Comparison of ENCODE assay signal across 15 mouse cellular contexts in the genomic region with DNA sequence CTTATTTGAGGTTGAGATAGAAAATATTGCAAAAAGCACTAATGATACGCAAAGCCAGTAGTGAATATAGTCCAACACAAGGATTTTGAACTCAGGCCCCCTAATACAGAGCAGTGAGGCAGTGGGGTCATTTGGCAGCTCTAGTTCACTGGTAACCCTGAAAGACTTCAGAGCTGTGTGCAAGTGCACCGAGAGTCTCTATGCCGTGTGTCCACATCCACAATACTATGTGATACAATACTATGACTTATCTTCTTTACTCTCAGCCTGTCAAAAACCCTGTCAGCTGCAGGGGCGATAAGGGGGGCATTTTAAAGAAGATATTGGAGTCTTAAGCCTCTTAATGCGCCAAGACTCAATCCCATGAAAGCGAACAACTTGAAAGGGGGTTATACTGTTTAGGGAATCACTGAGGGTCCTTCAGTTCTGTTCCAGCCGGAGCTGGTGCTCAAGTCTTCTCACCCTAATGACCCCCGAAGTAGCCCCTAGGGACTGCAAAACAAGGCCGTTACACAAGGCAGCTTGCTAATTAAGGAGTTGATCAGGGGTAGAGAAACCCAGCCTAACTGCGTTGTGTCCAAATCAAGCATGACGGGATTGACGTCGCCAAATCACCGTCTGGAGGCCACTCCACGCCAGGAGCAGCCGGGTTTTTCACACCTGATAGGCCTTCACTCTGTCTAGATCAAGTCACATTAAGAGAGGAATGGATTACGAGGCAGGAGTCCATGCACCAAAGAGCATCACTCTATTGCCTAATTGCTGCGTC.
DNase-seq lines count a peak whose midpoint lies in the region; ATAC-seq lines count a peak whose summit lies in the region.
"Had no signal": no experiment of that assay in that cellular context is flagged by ENCODE, and none has a peak within 500 bp of the region (broad histone marks: within the 10 kb centered on the region; RNA-seq: fewer than 3 reads in every experiment).

No protein-coding gene starts in this region.

- peak; percentile 67 for ATAC-seq in midbrain, embryonic 13.5 days
- ATAC-seq: intestine, embryonic 16.5 days had no signal

- H3K27me3 ChIP-seq in midbrain, embryonic 13.5 days, result no peaks in the 10 kb centered on the region
- H3K27me3 ChIP-seq: liver, embryonic 13.5 days had no signal

- no peak overlapping the region for H3K27ac ChIP-seq in midbrain, embryonic 13.5 days
- H3K27ac ChIP-seq: liver, embryonic 13.5 days had no signal

- peak; percentile 77 to 79 for DNase-seq in cerebellum, postnatal 10 days
- no peak for DNase-seq in cerebellum, adult 8-10 months
- peak; percentile 49 for DNase-seq in left cerebral cortex, postnatal 4 days
- no peak for DNase-seq in left cerebral cortex, adult 11 months (ENCODE audit: low spot score)
- peak; percentile 15 for DNase-seq in retina, embryonic 14.5 days (ENCODE audit: low spot score)
- no peak for DNase-seq in left cerebral cortex, adult 9 months (ENCODE audit: low spot score in 2 of 2)
- DNase-seq in adrenal gland, postnatal 36 days, result no peak
- DNase-seq: adrenal gland, adult 8-10 months; gastrocnemius, postnatal 25 days; kidney, postnatal 14 days; liver, embryonic 13.5 days; right cerebral cortex, adult 18-20 months had no signal

- no peak overlapping the region for H3K4me2 ChIP-seq in midbrain, embryonic 13.5 days (replicated peaks)
- H3K4me2 ChIP-seq: heart, embryonic 11.5 days; liver, embryonic 13.5 days had no signal

- H3K4me1 ChIP-seq in midbrain, embryonic 13.5 days (replicated peaks), result peaks cover 28% of the 10 kb centered on the region
- H3K4me1 ChIP-seq: liver, embryonic 13.5 days had no signal

- H3K9me3 ChIP-seq in midbrain, embryonic 13.5 days, result no peaks in the 10 kb centered on the region

- no peak overlapping the region for H3K9ac ChIP-seq in midbrain, embryonic 13.5 days (replicated peaks)
- H3K9ac ChIP-seq: liver, embryonic 13.5 days had no signal

- 26% methylated on average over 18 of the region's 18 CpGs for WGBS in midbrain, embryonic 13.5 days

- H3K4me3 ChIP-seq in midbrain, embryonic 13.5 days (replicated peaks), result no peak overlapping the region
- H3K4me3 ChIP-seq: liver, embryonic 13.5 days had no signal

- intact Hi-C loops in left cerebral cortex, postnatal 4 days (cut with DNase I), result loop anchor here (10.0 kb wide), 1 partner anchor 384 kb away; no protein-coding TSS in a partner anchor

- H3K36me3 ChIP-seq in midbrain, embryonic 13.5 days, result no peaks in the 10 kb centered on the region
- H3K36me3 ChIP-seq: liver, embryonic 13.5 days had no signal

Comparison
In these comparisons a context has a peak if more than half of its experiments do, and no peak if none do; other contexts are left out.
1. DNase-seq: peak in cerebellum, postnatal 10 days (2 of 2), left cerebral cortex, postnatal 4 days (single experiment) and retina, embryonic 14.5 days (single experiment); none in cerebellum, adult 8-10 months (single experiment), left cerebral cortex, adult 11 months (single experiment), left cerebral cortex, adult 9 months (0 of 2) and adrenal gland, postnatal 36 days (0 of 2).